Comparison of ENCODE assay signal across 8 mouse cellular contexts in the genomic region with DNA sequence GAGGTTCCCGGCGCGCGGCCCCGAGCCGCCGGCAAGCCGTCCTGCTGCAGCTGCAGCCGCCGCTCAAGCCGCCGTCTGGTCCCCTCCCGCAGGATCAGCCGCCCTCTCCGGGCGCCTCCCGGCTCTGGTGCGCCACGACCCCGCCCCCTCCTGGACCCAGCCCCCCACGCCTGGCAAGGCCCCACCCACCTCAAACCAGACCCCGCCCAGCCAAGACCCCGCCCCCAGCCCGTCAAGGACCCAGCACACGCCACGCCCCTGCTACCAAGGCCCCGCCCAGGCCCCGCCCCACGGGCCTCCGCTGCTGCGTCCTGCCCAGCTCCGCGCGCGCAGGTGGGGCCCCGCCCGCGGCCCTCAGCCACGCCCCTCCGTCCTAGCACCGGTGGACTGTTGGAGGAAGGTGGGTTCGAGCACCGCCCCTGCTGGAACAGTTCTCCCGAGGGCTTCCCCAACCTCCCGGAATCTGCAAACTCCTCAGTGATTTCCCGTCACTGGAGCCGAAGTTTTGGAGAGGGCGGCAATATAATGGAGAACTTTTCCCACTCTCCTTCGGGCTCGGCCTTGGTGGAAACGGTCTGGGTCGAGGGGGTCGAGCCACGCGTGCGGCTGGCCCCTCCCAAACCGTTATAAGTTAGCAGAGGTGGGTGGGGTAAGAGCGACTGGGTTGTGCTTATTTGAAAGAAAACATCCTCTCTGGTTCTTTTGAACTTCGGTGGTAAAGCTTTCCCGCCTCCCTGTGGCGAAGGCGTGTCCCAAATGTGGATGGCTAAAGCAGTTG. TPM values are rescaled to one million over a fixed set of nuclear protein-coding genes. Genes with fewer than 3 reads are reported as not detected.
A peak's percentile ranks its signal among the peaks of the same experiment; 100 is the strongest.
DNase-seq lines count a peak whose midpoint lies in the region; ATAC-seq and TF ChIP-seq lines count a peak whose summit lies in the region.

A gene (minus strand): TSS at position 158 of the 778 bp plus-strand sequence.

- TF ChIP-seq POLR2A in small intestine, adult 2 months (IDR thresholded peaks at IDR 0.05; ENCODE audit: low read depth, low read length) = peak; percentile 91

- peak within 1 kb of the TSS; percentile 70 for H3K4me3 ChIP-seq in embryonic facial prominence, embryonic 11.5 days (ENCODE audit: low read depth, low read length)
- H3K4me3 ChIP-seq in limb, embryonic 11.5 days (ENCODE audit: low read depth, low read length) = peak within 1 kb of the TSS; percentile 77
- H3K4me3 ChIP-seq in midbrain, embryonic 13.5 days (replicated peaks) = peak within 1 kb of the TSS; percentile 55
- H3K4me3 ChIP-seq in small intestine, adult 2 months (ENCODE audit: low read depth, low read length) = peak within 1 kb of the TSS; percentile 79

- TF ChIP-seq CTCF in small intestine, adult 2 months (IDR thresholded peaks at IDR 0.05; ENCODE audit: extremely low read depth, insufficient read length, insufficient replicate concordance, low read depth, low read length) = peak; percentile 31; the same call in 1 of the 2 replicates

- H3K4me1 ChIP-seq in embryonic facial prominence, embryonic 11.5 days (ENCODE audit: control insufficient read depth, insufficient read depth, low read length) = no peaks in the 10 kb centered on the region
- peaks cover 20% of the 10 kb centered on the region for H3K4me1 ChIP-seq in limb, embryonic 11.5 days (ENCODE audit: control insufficient read depth, insufficient read depth, low read length)
- H3K4me1 ChIP-seq in midbrain, embryonic 13.5 days (replicated peaks) = peaks cover 29% of the 10 kb centered on the region
- peaks cover 16% of the 10 kb centered on the region for H3K4me1 ChIP-seq in small intestine, adult 2 months (ENCODE audit: control insufficient read depth, insufficient read depth, insufficient read length, low read length)

- under 1% methylated on average over 44 of the region's 62 CpGs for WGBS in embryonic facial prominence, embryonic 11.5 days
- WGBS in limb, embryonic 11.5 days = under 1% methylated on average over 44 of the region's 62 CpGs
- 1% methylated on average over 52 of the region's 62 CpGs for WGBS in midbrain, embryonic 13.5 days
- 5% methylated on average over 49 of the region's 62 CpGs for WGBS in small intestine, adult 2 months

- H3K9ac ChIP-seq in embryonic facial prominence, embryonic 11.5 days (replicated peaks; ENCODE audit: low read length) = peak within 1 kb of the TSS; percentile 74
- H3K9ac ChIP-seq in limb, embryonic 11.5 days (ENCODE audit: low read length) = peak within 1 kb of the TSS; percentile 89
- H3K9ac ChIP-seq in midbrain, embryonic 13.5 days (replicated peaks) = peak within 1 kb of the TSS; percentile 68

- peak within 1 kb of the TSS; percentile 43 for H3K27ac ChIP-seq in embryonic facial prominence, embryonic 11.5 days (replicated peaks; ENCODE audit: low read depth, low read length)
- peak within 1 kb of the TSS; percentile 83 for H3K27ac ChIP-seq in limb, embryonic 11.5 days (replicated peaks; ENCODE audit: low read depth, low read length)
- peak within 1 kb of the TSS; percentile 17; the same call in 1 of the 2 replicates for H3K27ac ChIP-seq in midbrain, embryonic 13.5 days
- H3K27ac ChIP-seq in small intestine, adult 2 months (ENCODE audit: insufficient read depth, low read depth, low read length) = peak within 1 kb of the TSS; percentile 74

- ATAC-seq in embryonic facial prominence, embryonic 11.5 days (replicated peaks; ENCODE audit: insufficient number of reproducible peaks, low FRiP score, low TSS enrichment, low read depth) = peak; percentile 92
- peak; percentile 65 for ATAC-seq in granulocyte monocyte progenitor cell, adult 5-6 weeks (replicated peaks; ENCODE audit: poor library complexity, severe bottlenecking)
- peak; percentile 92 for ATAC-seq in limb, embryonic 11.5 days (ENCODE audit: insufficient number of reproducible peaks, low FRiP score, low TSS enrichment, low read depth)
- peak; percentile 90 for ATAC-seq in midbrain, embryonic 13.5 days

- no peaks in the 10 kb centered on the region for H3K9me3 ChIP-seq in embryonic facial prominence, embryonic 11.5 days (replicated peaks; ENCODE audit: control insufficient read depth, low read length)
- H3K9me3 ChIP-seq in limb, embryonic 11.5 days (ENCODE audit: control insufficient read depth, low read length) = no peaks in the 10 kb centered on the region
- no peaks in the 10 kb centered on the region for H3K9me3 ChIP-seq in midbrain, embryonic 13.5 days

- peak within 1 kb of the TSS; percentile 76 for H3K4me2 ChIP-seq in embryonic facial prominence, embryonic 11.5 days (ENCODE audit: low read depth, low read length)
- peak within 1 kb of the TSS; percentile 74 for H3K4me2 ChIP-seq in limb, embryonic 11.5 days (ENCODE audit: low read depth, severe bottlenecking)
- H3K4me2 ChIP-seq in midbrain, embryonic 13.5 days (replicated peaks) = peak within 1 kb of the TSS; percentile 79

- no peaks in the 10 kb centered on the region for H3K27me3 ChIP-seq in embryonic facial prominence, embryonic 11.5 days (ENCODE audit: control insufficient read depth, insufficient read depth, low read length)
- H3K27me3 ChIP-seq in limb, embryonic 11.5 days (ENCODE audit: control insufficient read depth, insufficient read depth, low read length) = no peaks in the 10 kb centered on the region
- H3K27me3 ChIP-seq in midbrain, embryonic 13.5 days = peaks cover 27% of the 10 kb centered on the region
- no peaks in the 10 kb centered on the region for H3K27me3 ChIP-seq in small intestine, adult 2 months (ENCODE audit: control insufficient read depth, insufficient read depth, low read length)

- no peaks in the 10 kb centered on the region for H3K36me3 ChIP-seq in embryonic facial prominence, embryonic 11.5 days (replicated peaks; ENCODE audit: control insufficient read depth, insufficient read depth, low read depth, low read length)
- no peaks in the 10 kb centered on the region for H3K36me3 ChIP-seq in limb, embryonic 11.5 days (ENCODE audit: control insufficient read depth, insufficient read depth, low read length)
- H3K36me3 ChIP-seq in midbrain, embryonic 13.5 days = no peaks in the 10 kb centered on the region
- H3K36me3 ChIP-seq in small intestine, adult 2 months (ENCODE audit: control insufficient read depth, insufficient read depth, low read length) = no peaks in the 10 kb centered on the region

- DNase-seq in 3T3-L1 (ENCODE audit: low read depth, low spot score) = peak; percentile 75
- DNase-seq in adrenal gland, postnatal 25 days = peak; percentile 99
- DNase-seq in embryonic facial prominence, embryonic 11.5 days (ENCODE audit: low spot score) = peak; percentile 97
- DNase-seq in kidney, adult 11 months = peak; percentile 93
- DNase-seq in limb, embryonic 11.5 days (ENCODE audit: low spot score) = peak; percentile 98

RNA-seq across cellular contexts. Expression of the gene that starts here (rescaled TPM):
- total RNA-seq in adrenal gland, postnatal 25 days (2021) = 33.3 and 36.8 TPM in 2 replicates
- 20.6 and 21.4 TPM in 2 replicates for polyA plus RNA-seq in embryonic facial prominence, embryonic 11.5 days (2014; fragmentation: Nextera tagmentation; extraction: Ambion mirVana)
- total RNA-seq in granulocyte monocyte progenitor cell, adult 5-6 weeks (2014; fragmentation: Nextera tagmentation) = 22.4 and 30.6 TPM in 2 replicates
- total RNA-seq in granulocyte monocyte progenitor cell, adult 5-6 weeks (2017) = 21.0 and 22.5 TPM in 2 replicates
- 16.5 and 17.2 TPM in 2 replicates for polyA plus RNA-seq in limb, embryonic 11.5 days (2014; fragmentation: Nextera tagmentation; extraction: Ambion mirVana)
- polyA plus RNA-seq in midbrain, embryonic 13.5 days (2015; fragmentation: Nextera tagmentation; extraction: Ambion mirVana) = 3.7 and 4.6 TPM in 2 replicates
- polyA plus RNA-seq in small intestine, adult 2 months (2012; rRNA removed) = 16.5 and 25.8 TPM in 2 replicates

Comparison
In these comparisons a context has a peak if more than half of its experiments do, and no peak if none do; other contexts are left out.
1. Peak in every context shown above with its lines: DNase-seq, ATAC-seq, H3K4me3 ChIP-seq and H3K27ac ChIP-seq.
2. H3K27ac ChIP-seq: peak in every context shown above with its lines; median percentile 83 in limb, embryonic 11.5 days; 74 in small intestine, adult 2 months; 43 in embryonic facial prominence, embryonic 11.5 days; 17 in midbrain, embryonic 13.5 days.